Mouse (Mus musculus): ENCODE results near the gene Arhgap4.

Arhgap4 gene

GRCm38 (mm10) chrX:73921823-73922549, at the start of gene Arhgap4, which contains the start of gene Naa10:
TSS of gene Arhgap4 (minus strand) at chrX:73921870.
TSS of gene Naa10 (minus strand) at chrX:73921944.
- peak; percentile 78 to 87 for DNase-seq (ENCODE audit: low spot score in 2 of 2)

GRCm38 (mm10) chrX:73970781-73971180, 49.1 kb upstream of the Arhgap4 start:
- DNase-seq (ENCODE audit: low spot score in 2 of 2): no peak

- no peak for DNase-seq (ENCODE audit: low spot score in 2 of 2)
Observed at GRCm38 (mm10) chrX:73969729-73970128, 48.1 kb upstream of the Arhgap4 start.

GRCm38 (mm10) chrX:73969167-73969566, 47.5 kb upstream of the Arhgap4 start:
- DNase-seq (ENCODE audit: low spot score in 2 of 2): no peak

GRCm38 (mm10) chrX:73967177-73968075, 45.8 kb upstream of the Arhgap4 start:
- peak; percentile 89 to 90 for DNase-seq (ENCODE audit: low spot score in 2 of 2)

- peak; percentile 86 to 90 for DNase-seq (ENCODE audit: low spot score in 2 of 2)
Observed at GRCm38 (mm10) chrX:73966248-73967176, 44.8 kb upstream of the Arhgap4 start, which contains the start of gene Hcfc1. TSS of gene Hcfc1 (minus strand) at chrX:73966357.

- peak; percentile 65 to 67 for DNase-seq (ENCODE audit: low spot score in 2 of 2)
Observed at GRCm38 (mm10) chrX:73965307-73965706, 43.6 kb upstream of the Arhgap4 start.

- no peak for DNase-seq (ENCODE audit: low spot score in 2 of 2)
Observed at GRCm38 (mm10) chrX:73964363-73964762, 42.7 kb upstream of the Arhgap4 start.

- DNase-seq (ENCODE audit: low spot score in 2 of 2): no peak
Observed at GRCm38 (mm10) chrX:73954988-73955387, 33.3 kb upstream of the Arhgap4 start.

GRCm38 (mm10) chrX:73952603-73953002, 30.9 kb upstream of the Arhgap4 start:
- DNase-seq (ENCODE audit: low spot score in 2 of 2): no peak

- DNase-seq (ENCODE audit: low spot score in 2 of 2): no peak
Observed at GRCm38 (mm10) chrX:73949341-73949740, 27.7 kb upstream of the Arhgap4 start.

GRCm38 (mm10) chrX:73948647-73949046, 27.0 kb upstream of the Arhgap4 start:
- DNase-seq (ENCODE audit: low spot score in 2 of 2): peak; percentile 29 to 53

GRCm38 (mm10) chrX:73946896-73947295, 25.2 kb upstream of the Arhgap4 start:
- DNase-seq (ENCODE audit: low spot score in 2 of 2): no peak

- no peak for DNase-seq (ENCODE audit: low spot score in 2 of 2)
Observed at GRCm38 (mm10) chrX:73942294-73942693, 20.6 kb upstream of the Arhgap4 start.

- DNase-seq (ENCODE audit: low spot score in 2 of 2): no peak
Observed at GRCm38 (mm10) chrX:73941860-73942259, 20.2 kb upstream of the Arhgap4 start.

- DNase-seq (ENCODE audit: low spot score in 2 of 2): no peak
Observed at GRCm38 (mm10) chrX:73931871-73932270, 10.2 kb upstream of the Arhgap4 start.

GRCm38 (mm10) chrX:73930402-73931062, 8.9 kb upstream of the Arhgap4 start, which contains the start of gene Renbp:
TSS of gene Renbp (minus strand) at chrX:73930850.
- DNase-seq (ENCODE audit: low spot score in 2 of 2): no peak

GRCm38 (mm10) chrX:73922550-73922882, 846 bp upstream of the Arhgap4 start:
- no peak for DNase-seq (ENCODE audit: low spot score in 2 of 2)

GRCm38 (mm10) chrX:73921285-73921822, 316 bp downstream of the Arhgap4 start:
- no peak for DNase-seq (ENCODE audit: low spot score in 2 of 2)

- DNase-seq (ENCODE audit: low spot score in 2 of 2): no peak
Observed at GRCm38 (mm10) chrX:73918631-73919030, 3.0 kb downstream of the Arhgap4 start.

- no peak for DNase-seq (ENCODE audit: low spot score in 2 of 2)
Observed at GRCm38 (mm10) chrX:73916945-73917344, 4.7 kb downstream of the Arhgap4 start.

All from frontal cortex, postnatal 36 days (tissue).